Mouse (Mus musculus) megakaryocyte, embryonic 14.5 days (primary cell): ENCODE results near the gene Fads1.

Source experiments
- FLI1 ChIP-seq: IDR thresholded peaks from 2 replicates; pipeline ENCODE4 v1.6.1; 2012; ENCODE audit warnings: low read length, inconsistent platforms, mixed read lengths
- GATA1 ChIP-seq: IDR thresholded peaks from 3 replicates; pipeline ENCODE4 v1.6.1; 2012; ENCODE audit warnings: mixed read lengths, low read length, inconsistent platforms, borderline replicate concordance

DNA sequence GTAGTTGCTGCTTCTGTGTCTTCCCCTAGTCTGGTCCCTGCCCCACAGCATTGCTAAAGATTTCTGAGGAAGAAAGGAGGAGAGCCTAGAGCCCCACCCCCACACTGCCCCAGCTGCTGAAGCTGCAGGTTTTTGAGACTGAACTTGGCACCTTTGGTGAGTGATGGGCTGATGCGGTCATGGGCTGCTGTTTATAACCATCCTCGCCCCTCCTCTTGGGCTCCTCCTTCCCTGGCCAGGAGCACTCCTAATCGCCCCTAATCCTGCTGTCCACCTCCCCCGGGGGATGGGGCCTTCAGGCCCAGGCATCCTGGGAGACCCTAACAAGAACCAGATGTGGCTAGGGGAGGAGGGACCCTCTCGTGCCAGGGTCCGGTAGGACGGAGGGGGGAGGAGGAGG is 48.3 kb downstream of the Fads1 start:
- TF ChIP-seq GATA1 (no peak), FLI1 (no peak)
